Mouse (Mus musculus) liver, embryonic 15.5 days (tissue): Measurements from ENCODE around the gene Krtap4-13. TPM values are rescaled to one million over a fixed set of nuclear protein-coding genes. Genes with fewer than 3 reads are reported as not detected.
"Not testable (repeated sequence)": the region's sequence is repeated elsewhere in the genome, so short reads cannot be mapped to it uniquely, and the experiment has no call there.

Source experiments
- ATAC-seq: fragments of 200-750 bp; cut with Nextera tagmentation; 2 replicates; pipeline ENCODE4 v1.8.0; 2017; ENCODE audit warnings: moderate number of reproducible peaks, mild to moderate bottlenecking, moderate library complexity; ENCODE audit not compliant: insufficient read depth
- H3K27ac ChIP-seq: fragments of 300-500 bp; sonication (generic); replicated peaks from 2 replicates; pipeline ENCODE4 v1.5.1; 2015; ENCODE audit warnings: mild to moderate bottlenecking, inconsistent platforms
- H3K27me3 ChIP-seq: fragments of 300-500 bp; sonication (generic); 2 replicates; pipeline ENCODE4 v1.6.1; 2015; ENCODE audit warnings: mild to moderate bottlenecking, inconsistent platforms
- H3K36me3 ChIP-seq: fragments of 300-500 bp; sonication (generic); replicated peaks from 2 replicates; pipeline ENCODE4 v1.6.1; 2015; ENCODE audit warnings: moderate library complexity, mild to moderate bottlenecking, inconsistent platforms
- H3K4me1 ChIP-seq: fragments of 300-500 bp; sonication (generic); replicated peaks from 2 replicates; pipeline ENCODE4 v1.6.1; 2015; ENCODE audit warnings: inconsistent platforms
- H3K4me2 ChIP-seq: fragments of 300-500 bp; sonication (generic); 2 replicates; pipeline ENCODE4 v1.6.1; 2015; ENCODE audit warnings: moderate library complexity, mild to moderate bottlenecking, inconsistent platforms
- H3K4me3 ChIP-seq: fragments of 300-500 bp; sonication (generic); replicated peaks from 2 replicates; pipeline ENCODE4 v1.5.1; 2015; ENCODE audit warnings: mild to moderate bottlenecking, inconsistent platforms
- H3K9ac ChIP-seq: fragments of 300-500 bp; sonication (generic); 2 replicates; pipeline ENCODE4 v1.6.1; 2015; ENCODE audit warnings: moderate library complexity, mild to moderate bottlenecking, inconsistent platforms
- H3K9me3 ChIP-seq: fragments of 300-500 bp; sonication (generic); replicated peaks from 2 replicates; pipeline ENCODE4 v1.6.1; 2016; ENCODE audit warnings: inconsistent platforms
- WGBS: fragments of 180-500 bp; shearing (Covaris S2); methylation state at CpG from one replicate; pipeline ENCODE4 v1.1.7; 2015; ENCODE audit warnings: mixed read lengths; ENCODE audit not compliant: insufficient replicate concordance; 5-methylcytosine and 5-hydroxymethylcytosine counted together
- polyA plus RNA-seq: library from polyadenylated mRNA; unstranded; fragments of >200 nt; fragmentation: Nextera tagmentation; extraction: Ambion mirVana; gene quantifications from 2 replicates; pipeline ENCODE4 v1.2.1, GENCODE M21; 2015

Gene Krtap4-13
- polyA plus RNA-seq, 1 experiment from 2014 or later, result not detected

DNA sequence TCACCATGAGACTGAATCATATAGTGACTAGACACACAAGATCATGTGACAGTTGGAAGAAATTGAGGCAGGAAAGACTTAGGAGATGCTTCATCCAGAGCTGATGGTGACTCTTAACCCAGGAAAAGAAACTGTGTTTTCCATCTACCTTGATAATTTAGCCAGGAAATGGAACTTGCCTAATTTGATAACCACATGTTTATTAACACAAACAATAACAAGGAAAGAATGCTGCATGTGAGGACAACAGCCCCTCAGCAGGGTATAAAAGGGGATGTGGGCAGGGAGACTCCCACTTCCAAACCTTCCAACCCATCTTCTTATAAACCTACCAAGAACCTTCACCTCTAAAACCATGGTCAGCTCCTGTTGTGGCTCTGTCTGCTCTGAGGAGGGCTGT, 24.8 kb downstream of the Krtap4-13 start, which contains the start of gene Krtap4-9:
TSS of gene Krtap4-9 (plus strand) at position 301 of the 400 bp plus-strand sequence.
- H3K9ac ChIP-seq, H3K4me3 ChIP-seq, ATAC-seq, H3K4me1 ChIP-seq, H3K27ac ChIP-seq, H3K4me2 ChIP-seq, H3K27me3 ChIP-seq, H3K36me3 ChIP-seq, H3K9me3 ChIP-seq: not testable (repeated sequence)

DNA sequence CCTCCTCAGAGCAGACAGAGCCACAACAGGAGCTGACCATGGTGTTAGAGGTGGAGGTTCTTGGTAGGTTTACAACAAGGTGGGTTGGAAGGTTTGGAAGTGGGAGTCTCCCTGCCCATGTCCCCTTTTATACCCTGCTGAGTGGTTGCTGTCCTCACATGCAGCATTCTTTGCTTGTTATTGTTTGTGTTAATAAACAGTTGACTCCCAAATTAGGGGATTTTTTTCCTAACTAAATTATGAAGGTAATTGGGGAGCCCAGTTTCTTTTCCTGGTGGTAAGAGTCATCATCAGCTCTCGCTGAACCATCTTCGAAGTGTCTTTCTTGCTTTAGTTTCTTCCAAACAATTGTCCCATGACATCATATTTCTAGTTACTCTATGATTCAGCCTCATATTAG, 29.1 kb downstream of the Krtap4-13 start, which contains the start of gene Krtap4-8:
TSS of gene Krtap4-8 (minus strand) at position 101 of the 400 bp plus-strand sequence.
- 73% methylated on average over 2 of the region's 2 CpGs for WGBS

DNA sequence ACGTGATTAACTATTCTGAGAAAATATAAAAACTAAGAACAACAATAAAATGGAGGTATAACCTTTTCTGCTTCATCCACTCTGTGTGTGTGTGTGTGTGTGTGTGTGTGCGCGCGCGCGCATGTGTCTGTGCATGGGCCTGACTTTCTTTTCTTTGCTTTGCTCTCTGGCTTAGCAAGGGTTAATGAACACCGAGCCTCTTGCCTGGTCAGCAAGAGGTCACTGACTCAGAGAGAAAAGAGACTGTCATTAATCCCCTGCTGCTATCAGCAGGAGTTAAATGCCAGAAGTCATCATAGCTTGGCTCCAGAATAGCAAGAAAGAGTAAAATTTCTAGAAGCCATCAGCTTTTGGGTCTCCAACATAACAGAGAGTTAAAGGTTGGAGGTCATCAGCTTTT, 31.3 kb downstream of the Krtap4-13 start:
- WGBS, result 67% methylated on average over 7 of the region's 7 CpGs
- Histone ChIP-seq H3K4me1 (no peaks in the 10 kb centered on the region), H3K4me3 (no peak overlapping the region), H3K9ac (no peak overlapping the region), H3K27me3 (no peaks in the 10 kb centered on the region), H3K27ac (no peak overlapping the region), H3K4me2 (no peak overlapping the region), H3K9me3 (no peaks in the 10 kb centered on the region), H3K36me3 (no peaks in the 10 kb centered on the region)
- no peak for ATAC-seq

More for the DNA sequence above, 29.1 kb downstream of the Krtap4-13 start, which contains the start of gene Krtap4-8:
- no peak within 1 kb of the TSS for H3K4me2 ChIP-seq
- ATAC-seq, result no peak
- H3K9me3 ChIP-seq, result no peaks in the 10 kb centered on the region
- no peak within 1 kb of the TSS for H3K27ac ChIP-seq
- no peaks in the 10 kb centered on the region for H3K4me1 ChIP-seq
- H3K4me3 ChIP-seq, result no peak within 1 kb of the TSS
- no peaks in the 10 kb centered on the region for H3K36me3 ChIP-seq
- H3K9ac ChIP-seq, result no peak within 1 kb of the TSS
- no peaks in the 10 kb centered on the region for H3K27me3 ChIP-seq

DNA sequence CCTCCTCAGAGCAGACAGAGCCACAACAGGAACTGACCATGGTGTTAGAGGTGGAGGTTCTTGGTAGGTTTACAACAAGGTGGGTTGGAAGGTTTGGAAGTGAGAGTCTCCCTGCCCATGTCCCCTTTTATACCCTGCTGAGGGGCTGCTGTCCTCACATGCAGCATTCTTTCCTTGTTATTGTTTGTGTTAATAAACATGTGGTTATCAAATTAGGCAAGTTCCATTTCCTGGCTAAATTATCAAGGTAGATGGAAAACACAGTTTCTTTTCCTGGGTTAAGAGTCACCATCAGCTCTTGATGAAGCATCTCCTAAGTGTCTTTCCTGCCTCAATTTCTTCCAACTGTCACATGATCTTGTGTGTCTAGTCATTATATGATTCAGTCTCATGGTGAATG, 36.9 kb downstream of the Krtap4-13 start, which contains the start of gene Gm11595:
TSS of gene Gm11595 (minus strand) at position 101 of the 400 bp plus-strand sequence.
- ATAC-seq, H3K9ac ChIP-seq: not testable (repeated sequence)

DNA sequence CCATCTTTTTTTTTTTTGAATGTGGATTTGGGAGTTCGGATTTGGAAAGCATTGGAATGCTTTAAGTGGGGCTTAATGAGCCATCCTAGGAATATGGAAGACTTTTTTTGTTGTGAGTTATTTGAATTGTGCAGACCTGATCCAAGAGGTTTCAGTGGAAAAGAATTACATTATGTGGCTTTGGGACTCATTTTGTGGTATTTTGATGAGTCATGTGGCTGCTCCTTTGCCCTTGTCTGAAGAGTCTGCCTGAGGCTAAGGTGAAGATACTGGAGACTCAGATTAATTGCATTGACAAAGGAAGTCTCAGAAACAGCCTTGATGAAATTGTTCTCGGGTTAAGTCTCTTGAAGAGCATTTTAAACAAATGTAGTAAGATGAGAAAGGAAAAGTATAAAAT, 41.3 kb downstream of the Krtap4-13 start:
- no peaks in the 10 kb centered on the region for H3K9me3 ChIP-seq
- H3K27me3 ChIP-seq, result no peaks in the 10 kb centered on the region
- no peak for ATAC-seq
- no peaks in the 10 kb centered on the region for H3K4me1 ChIP-seq
- H3K9ac ChIP-seq, result no peak overlapping the region
- no peaks in the 10 kb centered on the region for H3K36me3 ChIP-seq
- 44% methylated on average over 2 of the region's 2 CpGs for WGBS
- no peak overlapping the region for H3K27ac ChIP-seq
- no peak overlapping the region for H3K4me3 ChIP-seq
- H3K4me2 ChIP-seq, result no peak overlapping the region

More for the DNA sequence above, 36.9 kb downstream of the Krtap4-13 start, which contains the start of gene Gm11595:
- H3K4me3 ChIP-seq, H3K27me3 ChIP-seq, H3K4me1 ChIP-seq, H3K36me3 ChIP-seq, H3K9me3 ChIP-seq, H3K27ac ChIP-seq, H3K4me2 ChIP-seq: not testable (repeated sequence)

Other genes with a start within 250 kb of the Krtap4-13 start
- gene Krtap3-1, start 243.3 kb downstream of the Krtap4-13 start, polyA plus RNA-seq, result not detected in 2 replicates
- gene Krtap1-5, start 228.9 kb downstream of the Krtap4-13 start, polyA plus RNA-seq, result not detected in 2 replicates
- not detected in 2 replicates for gene Krtap1-4, start 226.2 kb downstream of the Krtap4-13 start, polyA plus RNA-seq
- not detected in 2 replicates for gene Krtap1-3, start 218.6 kb downstream of the Krtap4-13 start, polyA plus RNA-seq
- not detected in 2 replicates for gene Krtap9-3, start 211.8 kb downstream of the Krtap4-13 start, polyA plus RNA-seq
- gene Gm11938, start 206.6 kb downstream of the Krtap4-13 start, polyA plus RNA-seq, result not detected in 2 replicates
- gene Gm11937, start 199.7 kb downstream of the Krtap4-13 start, polyA plus RNA-seq, result not detected in 2 replicates
- gene Krtap2-4, start 195.0 kb downstream of the Krtap4-13 start, polyA plus RNA-seq, result not detected in 2 replicates
- not detected in 2 replicates for gene Gm11562, start 189.5 kb downstream of the Krtap4-13 start, polyA plus RNA-seq
- gene Krtap4-1, start 181.7 kb downstream of the Krtap4-13 start, polyA plus RNA-seq, result not detected in 2 replicates
- not detected in 2 replicates for gene Krtap4-2, start 174.8 kb downstream of the Krtap4-13 start, polyA plus RNA-seq
- gene Krtap4-7, start 165.8 kb downstream of the Krtap4-13 start, polyA plus RNA-seq, result not detected in 2 replicates
- gene Gm11555, start 159.7 kb downstream of the Krtap4-13 start, polyA plus RNA-seq, result not detected in 2 replicates
- gene Gm11563, start 150.9 kb downstream of the Krtap4-13 start, polyA plus RNA-seq, result not detected in 2 replicates
- not detected in 2 replicates for gene Krtap4-6, start 143.9 kb downstream of the Krtap4-13 start, polyA plus RNA-seq
- gene Gm14190, start 119.2 kb downstream of the Krtap4-13 start, polyA plus RNA-seq, result not detected in 2 replicates
- gene Gm14180, start 75.6 kb downstream of the Krtap4-13 start, polyA plus RNA-seq, result not detected in 2 replicates
- not detected in 2 replicates for gene Gm11595, start 37.0 kb downstream of the Krtap4-13 start, polyA plus RNA-seq
- not detected in 2 replicates for gene Krtap4-8, start 29.2 kb downstream of the Krtap4-13 start, polyA plus RNA-seq
- not detected in 2 replicates for gene Krtap4-9, start 24.7 kb downstream of the Krtap4-13 start, polyA plus RNA-seq
- gene Gm11596, start 16.4 kb downstream of the Krtap4-13 start, polyA plus RNA-seq, result not detected in 2 replicates
- not detected in 2 replicates for gene Gm11569, start 11.0 kb downstream of the Krtap4-13 start, polyA plus RNA-seq
- not detected in 2 replicates for gene Gm11554, start 5.4 kb downstream of the Krtap4-13 start, polyA plus RNA-seq
- gene Gm11564, start 5.8 kb upstream of the Krtap4-13 start, polyA plus RNA-seq, result not detected in 2 replicates
- not detected in 2 replicates for gene 2300003K06Rik, start 28.2 kb upstream of the Krtap4-13 start, polyA plus RNA-seq
- gene Krtap4-16, start 41.7 kb upstream of the Krtap4-13 start, polyA plus RNA-seq, result not detected in 2 replicates
- gene Gm11568, start 48.0 kb upstream of the Krtap4-13 start, polyA plus RNA-seq, result not detected in 2 replicates
- not detected in 2 replicates for gene Gm11559, start 54.6 kb upstream of the Krtap4-13 start, polyA plus RNA-seq
- not detected in 2 replicates for gene Krtap9-1, start 63.5 kb upstream of the Krtap4-13 start, polyA plus RNA-seq
- not detected in 2 replicates for gene Gm11567, start 69.3 kb upstream of the Krtap4-13 start, polyA plus RNA-seq
- not detected in 2 replicates for gene Krtap31-1, start 98.0 kb upstream of the Krtap4-13 start, polyA plus RNA-seq
- not detected in 2 replicates for gene Gm11565, start 104.9 kb upstream of the Krtap4-13 start, polyA plus RNA-seq
- gene Krtap31-2, start 126.4 kb upstream of the Krtap4-13 start, polyA plus RNA-seq, result not detected in 2 replicates
- not detected in 2 replicates for gene Krtap9-5, start 138.6 kb upstream of the Krtap4-13 start, polyA plus RNA-seq
- not detected in 2 replicates for gene Krtap29-1, start 169.2 kb upstream of the Krtap4-13 start, polyA plus RNA-seq
- gene Krtap16-1, start 176.7 kb upstream of the Krtap4-13 start, polyA plus RNA-seq, result not detected in 2 replicates
- not detected in 2 replicates for gene Krtap17-1, start 184.1 kb upstream of the Krtap4-13 start, polyA plus RNA-seq
- gene Krt33a, start 206.3 kb upstream of the Krtap4-13 start, polyA plus RNA-seq, result not detected in 2 replicates
- gene Krt33b, start 220.0 kb upstream of the Krtap4-13 start, polyA plus RNA-seq, result not detected in 2 replicates
- not detected in 2 replicates for gene Krt34, start 231.7 kb upstream of the Krtap4-13 start, polyA plus RNA-seq
- gene Krt31, start 240.7 kb upstream of the Krtap4-13 start, polyA plus RNA-seq, result not detected in 2 replicates